Mouse (Mus musculus) cerebellum, adult 2 months (tissue): ENCODE results near the gene Spats1.

Experiments
- CTCF ChIP-seq: fragments of 200-500 bp; IDR thresholded peaks from 2 replicates; pipeline ENCODE4 v1.5.1; 2011; ENCODE audit warnings: low read depth, mild to moderate bottlenecking, control low read depth, low read length, moderate library complexity, borderline replicate concordance; ENCODE audit not compliant: insufficient read depth
- POLR2A ChIP-seq: fragments of 200-500 bp; IDR thresholded peaks from 2 replicates; pipeline ENCODE4 v1.6.1; 2011; ENCODE audit warnings: low read length, control low read depth, borderline replicate concordance; ENCODE audit not compliant: insufficient read depth

DNA sequence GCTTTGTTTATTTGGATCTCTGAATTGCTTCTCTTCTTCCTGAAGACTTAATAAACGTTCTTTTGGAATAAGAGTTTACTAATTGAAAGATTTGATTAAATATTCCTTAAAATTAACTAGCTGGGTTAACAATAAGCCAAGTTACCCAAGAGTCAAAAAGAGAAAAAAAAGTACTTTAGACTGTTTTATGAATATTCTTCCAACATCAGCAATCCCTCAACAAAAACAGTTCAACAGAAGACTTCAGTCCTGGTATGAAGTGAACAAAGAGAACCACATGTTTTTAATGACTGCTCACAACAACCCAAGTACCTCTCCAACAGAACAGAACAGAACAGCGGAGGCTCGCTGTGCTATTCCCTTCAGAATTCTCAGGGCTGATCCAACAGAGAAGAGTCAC lies 72.6 kb downstream of the Spats1 start:
- TF ChIP-seq CTCF (no peak), POLR2A (no peak)
